Mouse (Mus musculus) urinary bladder, postnatal 36 days (tissue): Measurements from ENCODE around the gene Skap2.
A peak's percentile ranks its signal among the peaks of the same experiment; 100 is the strongest.

Experiments used
- DNase-seq, 2 experiments: peaks; one replicate each; pipeline ENCODE4 v3.0.0; 2022; ENCODE audit warnings: low spot score in 2 of 2, mixed read lengths in 1 of 2

Skap2 gene

DNA sequence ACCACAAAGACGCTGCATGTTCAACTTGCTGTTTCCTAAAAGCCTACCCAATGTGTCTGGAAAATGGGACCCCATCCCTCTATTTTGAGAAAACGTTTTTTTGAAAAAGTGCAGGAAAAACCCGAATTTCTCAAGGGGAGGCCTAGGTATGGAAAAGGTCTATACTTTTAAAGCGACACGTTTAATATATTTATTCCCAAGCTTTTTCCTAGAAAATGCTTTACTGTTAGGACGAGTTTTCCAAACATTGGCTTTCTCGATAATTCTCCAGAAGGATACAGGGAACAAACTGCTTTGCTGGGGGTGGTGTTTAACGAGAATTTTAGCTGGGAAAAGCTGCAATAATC lies 6.8 kb downstream of the Skap2 start:
- no peak for DNase-seq

DNA sequence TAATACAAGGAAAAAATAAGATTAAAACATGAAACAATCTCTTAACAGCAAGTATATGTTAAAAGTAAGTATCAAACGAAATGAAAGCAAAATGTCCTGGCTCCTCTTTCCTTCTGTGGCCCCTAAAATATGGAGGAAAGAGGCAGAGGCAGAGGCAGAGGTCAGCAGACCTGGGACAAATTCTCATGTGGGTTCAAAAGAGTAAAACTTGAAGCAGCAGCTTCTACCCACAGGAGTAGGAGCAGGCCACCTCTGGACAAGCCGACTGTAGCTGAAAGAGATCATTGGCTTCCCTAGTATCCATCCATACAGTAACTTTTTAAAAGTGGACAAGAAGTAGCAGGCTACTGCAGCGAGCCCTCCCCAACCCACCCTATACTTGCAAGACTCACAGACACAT lies 7.4 kb downstream of the Skap2 start:
- DNase-seq = no peak

GRCm38 (mm10) chr6:52002676-52003075 lies 9.7 kb downstream of the Skap2 start:
- peak in 1 of 2 experiments; percentile 7 for DNase-seq

GRCm38 (mm10) chr6:51999157-51999478 lies 13.2 kb downstream of the Skap2 start:
- DNase-seq = no peak

GRCm38 (mm10) chr6:51998409-51999156 lies 13.8 kb downstream of the Skap2 start:
- no peak for DNase-seq

DNA sequence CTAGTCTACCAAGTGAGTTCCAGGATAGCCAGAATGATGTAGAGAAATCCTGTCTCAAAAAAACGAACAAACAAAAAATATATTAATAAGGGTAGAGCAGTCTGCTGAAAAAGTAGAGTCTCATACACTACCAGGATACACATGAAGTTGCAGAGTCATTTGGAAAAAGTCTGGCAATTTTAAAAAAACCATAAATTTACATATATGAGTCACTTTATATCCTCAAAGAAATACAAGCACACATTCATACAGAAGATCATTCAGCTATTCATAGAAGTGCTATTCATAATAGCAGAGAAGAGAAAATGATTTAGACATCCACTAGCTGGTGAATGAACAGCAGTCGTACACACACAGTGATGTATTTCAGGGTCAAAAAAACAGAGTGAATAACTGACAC lies 24.4 kb downstream of the Skap2 start:
- no peak for DNase-seq

DNA sequence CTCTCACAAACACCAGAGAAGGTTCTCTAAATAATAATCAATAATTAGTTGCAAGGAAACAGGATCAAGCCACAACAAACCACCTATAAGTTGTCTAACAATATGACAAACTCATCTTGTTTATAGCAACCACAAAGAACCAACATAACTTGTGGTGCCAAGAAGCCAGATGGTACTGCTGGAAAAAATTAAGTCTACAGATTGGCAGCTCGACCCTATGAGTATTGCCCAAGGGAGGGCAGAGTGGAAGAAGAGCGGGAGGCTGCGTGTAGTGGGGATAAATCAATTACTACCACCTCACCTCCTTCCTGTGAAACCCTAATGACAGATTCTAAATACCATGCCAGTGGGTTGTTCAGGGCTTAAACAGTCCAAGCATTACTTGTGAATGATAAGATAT lies 34.7 kb downstream of the Skap2 start:
- no peak for DNase-seq

- no peak for DNase-seq
Observed at GRCm38 (mm10) chr6:51975751-51976150, 36.6 kb downstream of the Skap2 start.

DNA sequence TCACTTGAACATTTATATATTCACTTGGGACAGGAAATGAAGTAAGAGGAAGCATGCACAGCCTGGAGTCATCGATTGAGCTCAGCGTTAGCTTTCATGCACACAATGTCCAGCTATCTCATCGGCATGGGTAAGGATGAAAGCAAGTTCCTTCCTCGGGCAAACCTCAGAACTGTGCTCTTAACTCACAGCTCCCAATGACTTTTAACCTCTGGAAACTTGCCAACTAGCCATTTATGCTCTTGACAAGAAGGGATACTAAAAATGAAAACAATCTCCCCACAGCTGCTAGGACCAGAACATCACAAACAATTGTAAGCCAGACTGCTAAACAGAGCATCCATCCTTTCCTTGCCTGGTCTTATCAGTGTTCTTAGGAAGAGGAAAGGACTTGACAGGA lies 53.4 kb downstream of the Skap2 start:
- no peak for DNase-seq

DNA sequence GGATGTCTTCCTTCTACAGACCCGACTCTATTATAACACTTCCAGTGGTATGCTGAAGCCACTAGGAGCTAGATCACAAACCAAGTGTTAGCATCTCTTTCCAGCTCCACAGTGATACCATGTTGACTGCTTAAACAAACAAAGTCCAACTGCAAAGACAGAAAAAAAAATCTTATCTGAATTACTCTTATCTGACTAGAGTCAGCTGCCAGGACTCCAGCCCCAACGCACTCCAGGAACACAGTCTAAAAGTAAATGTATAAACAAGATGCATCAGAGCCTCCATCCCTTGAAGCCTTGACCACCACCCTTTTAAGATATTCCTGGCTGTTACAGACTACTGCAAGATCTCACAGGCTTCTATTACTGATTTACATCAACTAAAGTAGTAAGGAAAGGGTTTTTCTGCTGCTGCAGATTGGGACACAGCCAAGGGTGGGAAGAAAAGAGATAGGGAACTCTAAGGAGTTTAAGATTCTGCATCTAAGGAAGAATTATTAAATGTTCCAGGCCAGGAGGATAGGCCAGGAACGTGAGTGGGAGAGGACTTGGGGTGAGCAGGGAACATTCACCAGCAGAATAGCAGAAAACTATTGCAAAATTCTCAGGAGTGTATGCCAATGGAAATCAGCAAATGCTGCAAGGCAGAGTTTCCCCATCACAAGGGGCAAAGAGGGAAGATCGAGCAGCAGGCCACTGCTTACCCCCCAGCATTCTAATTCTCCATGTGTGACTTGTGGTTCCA lies 56.1 kb downstream of the Skap2 start:
- peak in 1 of 2 experiments; percentile 35 for DNase-seq

- DNase-seq = no peak
Observed at GRCm38 (mm10) chr6:51947661-51948060, 64.7 kb downstream of the Skap2 start.

- DNase-seq = no peak
Observed at GRCm38 (mm10) chr6:51944916-51945315, 67.4 kb downstream of the Skap2 start.

DNA sequence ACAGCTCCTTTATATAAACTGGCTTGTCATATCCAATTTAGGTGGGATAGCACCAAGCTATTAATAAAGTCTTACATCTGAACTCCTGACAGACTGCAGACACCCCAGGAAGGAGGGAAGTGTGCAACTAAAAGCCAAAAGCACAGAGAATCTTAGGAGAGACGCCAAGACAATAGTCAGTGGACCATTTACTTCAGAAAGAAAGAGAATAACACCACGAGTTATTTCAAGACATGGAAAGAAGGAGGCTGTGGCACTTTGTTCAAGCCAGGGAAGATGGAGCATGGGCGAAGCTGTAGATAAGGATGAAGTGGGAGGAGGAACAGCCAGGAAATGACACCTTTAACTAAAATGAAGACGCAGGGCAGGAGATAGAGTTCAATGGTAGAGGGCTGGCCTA lies 78.4 kb downstream of the Skap2 start:
- no peak for DNase-seq

DNA sequence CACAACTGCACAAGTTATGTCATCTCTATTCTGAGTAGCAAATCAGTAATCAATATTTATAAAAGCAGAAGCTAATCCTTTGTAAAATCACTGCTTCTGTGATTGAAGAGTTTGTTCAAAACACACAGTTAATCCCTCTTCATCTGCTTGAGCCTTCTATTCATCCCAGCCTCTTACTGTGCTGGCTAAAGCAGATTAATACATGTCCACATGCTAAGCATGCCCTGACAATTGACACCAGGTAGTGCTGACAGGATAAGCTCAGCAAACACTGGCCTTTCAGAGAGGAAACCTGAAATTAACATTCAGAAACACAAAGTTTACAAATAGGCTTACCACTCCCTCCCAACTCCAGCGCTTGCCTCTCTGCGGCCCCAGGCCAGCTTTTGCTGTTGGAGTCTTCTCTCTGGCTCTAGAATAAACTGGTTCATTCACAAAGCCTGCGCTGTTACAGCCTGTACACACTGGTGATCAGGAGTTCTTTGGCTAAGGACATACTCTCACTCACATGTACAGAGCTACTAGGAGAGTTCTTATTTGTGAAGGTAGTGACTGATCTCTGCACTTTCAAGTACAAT lies 79.2 kb downstream of the Skap2 start:
- no peak for DNase-seq

DNA sequence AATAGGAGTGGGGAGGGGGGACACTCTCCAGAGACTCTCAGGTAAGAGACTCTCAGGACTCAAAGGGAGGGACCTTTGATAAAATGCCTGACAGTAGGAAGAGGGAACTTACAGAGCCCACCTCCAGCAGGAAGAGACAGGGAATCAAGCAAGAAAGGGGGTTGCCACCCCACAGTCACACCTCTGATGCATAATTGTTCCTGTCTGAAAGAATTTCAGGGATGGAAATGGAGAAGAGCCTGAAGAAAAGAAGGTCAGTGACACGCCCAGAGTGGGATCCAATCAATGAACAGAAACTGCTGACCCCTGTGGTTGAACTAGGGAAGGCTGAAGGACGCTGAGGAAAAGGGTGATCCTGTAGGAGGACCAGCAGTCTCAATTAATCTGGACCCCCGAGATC lies 85.2 kb downstream of the Skap2 start:
- DNase-seq = no peak

DNA sequence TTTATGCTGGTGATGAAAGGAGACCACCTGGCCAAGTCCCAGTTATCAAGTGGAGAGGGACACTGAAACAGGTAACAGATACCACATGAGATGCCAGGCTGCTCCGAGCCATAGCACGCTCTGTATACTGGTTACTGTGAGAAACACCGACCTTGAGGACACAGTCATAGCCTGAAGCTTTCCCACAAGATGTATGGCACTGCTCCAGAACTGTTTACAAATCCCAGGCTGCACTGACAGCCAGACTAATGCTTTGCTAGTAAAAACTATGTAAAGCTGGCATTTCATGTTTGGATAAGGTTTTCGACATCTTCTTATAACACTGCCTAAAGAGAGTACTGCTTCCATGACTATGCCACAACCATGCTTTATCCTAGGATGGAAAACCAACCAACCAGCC lies 90.5 kb downstream of the Skap2 start:
- no peak for DNase-seq

DNA sequence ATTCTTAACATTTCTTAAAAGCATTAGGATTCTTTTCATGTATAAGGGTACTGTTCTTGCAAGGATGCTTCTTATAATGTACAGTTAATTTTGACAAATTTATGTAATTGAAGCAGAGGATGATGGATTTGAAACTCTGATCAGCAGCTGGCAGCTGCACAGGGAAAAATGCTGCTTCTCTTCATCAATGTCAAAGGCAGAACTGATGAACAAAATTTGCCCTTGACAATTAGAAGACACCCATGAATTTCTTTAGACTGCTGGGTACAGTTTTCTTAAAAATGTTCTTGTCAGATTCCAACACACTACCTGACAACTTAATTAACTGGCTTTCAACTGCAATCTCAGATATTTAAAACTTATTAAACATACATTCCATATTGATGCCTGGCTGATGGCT lies 103.9 kb downstream of the Skap2 start:
- DNase-seq = no peak

DNA sequence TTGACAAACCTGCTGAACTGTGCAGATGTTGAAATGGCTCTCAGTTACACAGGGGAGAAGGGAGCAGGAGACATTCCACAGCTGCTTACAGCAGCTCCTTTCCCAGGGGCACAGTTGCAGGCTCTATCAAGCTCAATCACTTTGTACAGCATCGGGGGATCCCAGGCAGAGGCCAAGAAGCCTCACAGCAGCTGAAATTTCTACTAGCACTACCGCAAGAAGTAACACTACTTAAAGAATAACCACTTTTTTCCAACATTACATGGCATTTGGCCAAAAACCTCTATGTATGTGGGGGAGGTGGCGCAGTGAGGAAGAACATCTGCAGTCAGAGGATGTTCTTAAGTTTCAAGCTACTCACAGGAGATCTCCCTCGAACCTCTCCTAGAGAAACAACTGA lies 106.7 kb downstream of the Skap2 start:
- DNase-seq = no peak

DNA sequence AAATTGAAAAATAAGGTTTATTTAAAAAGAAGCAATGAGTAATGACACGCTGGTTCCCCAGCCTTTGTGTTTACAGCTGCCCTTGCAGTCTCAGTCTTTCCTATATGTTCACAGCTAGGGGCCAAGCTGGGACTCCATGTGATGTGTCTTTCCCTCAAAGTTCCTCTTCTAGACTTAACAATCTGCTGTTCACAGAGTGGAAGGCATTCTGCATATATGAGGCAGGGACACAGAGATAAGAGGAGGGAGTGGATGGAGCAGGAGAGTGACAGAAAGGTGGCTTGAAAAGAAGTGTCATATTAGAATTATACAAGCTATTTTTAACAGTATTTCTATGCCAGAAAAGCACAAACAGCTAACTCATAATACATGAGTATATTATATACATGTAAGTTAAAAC lies 110.8 kb downstream of the Skap2 start:
- no peak for DNase-seq

DNA sequence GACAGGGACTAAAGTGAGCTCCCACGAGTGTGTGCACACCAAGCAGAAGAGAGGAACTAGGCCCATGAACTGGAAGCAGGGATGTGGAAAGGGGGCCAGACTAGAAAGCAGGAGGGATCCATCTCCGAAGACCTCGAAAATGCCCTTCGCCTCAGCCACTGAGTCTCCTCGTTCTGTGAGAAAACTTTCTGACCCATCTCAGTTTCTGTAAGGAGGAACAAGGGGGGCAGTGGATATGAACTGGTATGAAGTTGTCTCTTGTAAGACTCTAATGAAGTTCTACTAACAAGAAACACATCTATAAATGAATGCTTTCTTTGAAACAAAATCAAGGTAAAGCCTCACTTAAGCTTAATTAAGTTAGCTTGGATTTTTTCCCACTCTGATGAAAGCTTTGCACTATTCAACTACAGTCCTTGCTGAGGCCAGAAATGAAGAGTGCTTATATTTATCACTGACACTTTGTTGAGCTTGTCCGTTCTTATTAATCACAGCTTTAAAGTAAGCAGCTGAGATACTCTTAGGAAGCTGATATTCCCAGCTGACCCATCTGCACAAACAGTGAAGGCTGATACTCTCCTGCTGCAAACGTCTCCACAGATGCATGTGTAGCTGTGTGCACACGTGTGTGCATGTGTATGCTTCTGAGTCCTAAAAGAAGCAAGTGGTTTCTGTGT lies 113.9 kb downstream of the Skap2 start:
- no peak for DNase-seq

GRCm38 (mm10) chr6:51895753-51896152 lies 116.6 kb downstream of the Skap2 start:
- DNase-seq = no peak

- no peak for DNase-seq
Observed at GRCm38 (mm10) chr6:51894717-51895116, 117.6 kb downstream of the Skap2 start.

DNA sequence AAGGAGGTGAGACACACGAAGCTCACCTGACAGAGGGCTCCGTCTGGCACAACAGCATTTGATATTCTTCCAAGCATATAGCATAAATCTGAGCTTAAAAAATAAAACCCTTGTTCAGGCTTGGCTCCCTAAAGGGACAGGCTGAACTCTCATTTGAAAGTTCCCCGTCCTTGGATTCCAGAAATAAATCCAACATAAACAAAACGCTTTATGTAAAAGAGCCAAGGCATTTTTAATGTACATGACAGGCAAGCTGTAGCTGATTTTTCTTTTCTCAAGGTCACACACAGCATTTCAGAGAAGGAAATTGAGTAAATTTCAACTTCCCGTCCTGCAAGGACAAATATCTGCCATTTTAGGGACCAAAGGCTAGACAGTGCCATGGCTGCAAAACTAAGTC lies 122.0 kb downstream of the Skap2 start:
- DNase-seq = no peak
